Mouse (Mus musculus): ENCODE results near the gene Lmna.

The Lmna gene

GRCm38 (mm10) chr3:88538271-88539145 is 28.8 kb upstream of the Lmna start:
- no peak for DNase-seq

- no peak for DNase-seq
Measured at GRCm38 (mm10) chr3:88537146-88537545, 27.4 kb upstream of the Lmna start.

GRCm38 (mm10) chr3:88536103-88536930 is 26.6 kb upstream of the Lmna start:
- DNase-seq, result peak; percentile 42

- DNase-seq, result no peak
Measured at GRCm38 (mm10) chr3:88535527-88535926, 25.8 kb upstream of the Lmna start.

- DNase-seq, result no peak
Measured at GRCm38 (mm10) chr3:88535005-88535404, 25.2 kb upstream of the Lmna start.

- DNase-seq, result peak; percentile 29
Measured at GRCm38 (mm10) chr3:88533706-88534105, 23.9 kb upstream of the Lmna start.

- peak; percentile 56 for DNase-seq
Measured at GRCm38 (mm10) chr3:88532689-88533511, 23.1 kb upstream of the Lmna start.

GRCm38 (mm10) chr3:88532299-88532674 is 22.5 kb upstream of the Lmna start, which contains the start of gene Mex3a:
Mex3a (plus strand) TSS chr3:88532395.
- no peak for DNase-seq

GRCm38 (mm10) chr3:88531348-88532298 is 21.9 kb upstream of the Lmna start:
- DNase-seq, result peak; percentile 89

- DNase-seq, result no peak
Measured at GRCm38 (mm10) chr3:88530082-88530864, 20.5 kb upstream of the Lmna start.

- no peak for DNase-seq
Measured at GRCm38 (mm10) chr3:88529204-88530000, 19.6 kb upstream of the Lmna start.

- DNase-seq, result no peak
Measured at GRCm38 (mm10) chr3:88528646-88529045, 18.9 kb upstream of the Lmna start.

GRCm38 (mm10) chr3:88527565-88527964 is 17.8 kb upstream of the Lmna start:
- DNase-seq, result no peak

GRCm38 (mm10) chr3:88526157-88527131 is 16.7 kb upstream of the Lmna start:
- DNase-seq, result peak; percentile 84

GRCm38 (mm10) chr3:88525021-88525420 is 15.3 kb upstream of the Lmna start:
- no peak for DNase-seq

- DNase-seq, result no peak
Measured at GRCm38 (mm10) chr3:88523027-88523426, 13.3 kb upstream of the Lmna start.

- DNase-seq, result peak; percentile 61
Measured at GRCm38 (mm10) chr3:88521803-88522331, 12.1 kb upstream of the Lmna start.

- no peak for DNase-seq
Measured at GRCm38 (mm10) chr3:88521156-88521555, 11.4 kb upstream of the Lmna start.
